Mouse (Mus musculus): ENCODE measurements around the gene Olfr1305.

Gene Olfr1305

GRCm38 (mm10) chr2:111877049-111877448 lies at the start of gene Olfr1305:
TSS of gene Olfr1305 (minus strand) at chr2:111877149.
- no peak for DNase-seq

DNA sequence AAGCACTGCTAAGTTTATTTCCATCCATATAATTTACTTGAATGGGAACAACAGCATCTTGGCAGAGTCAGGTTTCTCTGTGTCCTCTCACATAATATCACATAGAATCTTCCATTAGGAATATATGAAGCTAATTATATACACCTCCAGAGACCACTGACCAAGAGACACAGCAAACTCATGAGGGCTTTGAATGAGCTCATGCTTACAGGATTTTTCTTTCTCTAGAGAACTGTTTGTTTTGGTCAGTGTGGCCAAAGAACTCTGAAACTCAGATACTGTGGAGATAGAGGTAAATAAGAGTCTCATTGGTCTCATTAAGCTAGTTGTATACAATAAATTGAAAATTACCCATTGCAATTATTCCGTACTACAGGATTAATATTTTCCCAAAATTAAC lies 39.2 kb upstream of the Olfr1305 start, which contains the start of gene Olfr1306:
Gene Olfr1306, minus strand, starts transcription at position 101 of the 400 bp plus-strand sequence.
- DNase-seq: no peak

DNA sequence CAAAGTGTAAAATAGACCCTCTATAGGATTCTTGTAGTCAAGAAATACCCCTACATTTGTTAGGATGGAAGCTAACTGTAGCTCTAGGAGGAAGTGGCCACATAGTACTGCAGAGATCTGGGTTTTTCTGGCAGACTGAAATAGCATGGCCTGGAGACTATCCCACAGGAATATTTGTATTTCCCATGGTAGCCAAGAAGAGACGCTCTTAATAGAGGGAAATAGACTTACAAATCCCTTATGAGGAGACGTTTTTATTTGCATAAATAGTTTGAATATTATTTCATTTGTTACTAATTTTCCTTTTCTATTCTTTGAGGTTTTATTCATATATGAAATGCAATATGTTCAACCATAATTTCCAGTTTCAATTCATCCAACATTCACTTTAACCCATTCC lies 56.7 kb downstream of the Olfr1305 start, which contains the start of gene Olfr1303:
Gene Olfr1303, minus strand, starts transcription at position 101 of the 400 bp plus-strand sequence.
- no peak for DNase-seq

All from layer of hippocampus, adult 9-11 months (tissue).